Comparison of ENCODE assay signal across 8 mouse cellular contexts in genomic region chr1:54665582-54666405, GRCm38 (mm10).
A peak's percentile ranks its signal among the peaks of the same experiment; 100 is the strongest.
DNase-seq lines count a peak whose midpoint lies in the region; ATAC-seq and TF ChIP-seq lines count a peak whose summit lies in the region.

No protein-coding gene starts in this region.

- peaks cover 9% of the 10 kb centered on the region; the same call in 1 of the 2 replicates for H3K4me1 ChIP-seq in forebrain, embryonic 12.5 days
- H3K4me1 ChIP-seq in stomach, postnatal 0 days (replicated peaks; ENCODE audit: control insufficient read depth, insufficient read depth) = no peaks in the 10 kb centered on the region

- DNase-seq in frontal cortex, postnatal 14 days (ENCODE audit: low spot score in 2 of 2) = no peak
- peak; percentile 75 for DNase-seq in A20 (ENCODE audit: low read depth, low spot score)
- peak; percentile 93 for DNase-seq in brain, embryonic 14.5 days (ENCODE audit: low read depth)
- DNase-seq in kidney, postnatal 4 days = peak; percentile 20 to 38
- DNase-seq in lung, postnatal 36 days = peak; percentile 84
- peak; percentile 23 for DNase-seq in stomach, postnatal 0 days (ENCODE audit: low spot score)

- TF ChIP-seq CTCF in brain, embryonic 14.5 days (IDR thresholded peaks at IDR 0.05; ENCODE audit: borderline replicate concordance, extremely low read depth, insufficient read depth, insufficient read length) = peak; percentile 71; the same call in 1 of the 2 replicates
- TF ChIP-seq CTCF in stomach, postnatal 0 days (IDR thresholded peaks at IDR 0.05; ENCODE audit: low read depth) = peak; percentile 90

- TF ChIP-seq EP300 in stomach, postnatal 0 days (optimal IDR thresholded peaks at IDR 0.05) = no peak

- H3K36me3 ChIP-seq in forebrain, embryonic 12.5 days (replicated peaks) = no peaks in the 10 kb centered on the region
- H3K36me3 ChIP-seq in stomach, postnatal 0 days (ENCODE audit: control insufficient read depth, insufficient read depth, low read length) = no peaks in the 10 kb centered on the region

- no peak overlapping the region for H3K4me2 ChIP-seq in forebrain, embryonic 12.5 days
- H3K4me2 ChIP-seq in stomach, postnatal 0 days (replicated peaks; ENCODE audit: low read depth) = no peak overlapping the region

- no peak overlapping the region for H3K9ac ChIP-seq in forebrain, embryonic 12.5 days
- H3K9ac ChIP-seq in stomach, postnatal 0 days (ENCODE audit: low read length) = no peak overlapping the region

- no peak for TF ChIP-seq POLR2A in brain, embryonic 14.5 days (IDR thresholded peaks at IDR 0.05; ENCODE audit: borderline replicate concordance, extremely low read depth, insufficient read depth, insufficient read length, poor library complexity, severe bottlenecking)

- H3K27me3 ChIP-seq in forebrain, embryonic 12.5 days = no peaks in the 10 kb centered on the region
- no peaks in the 10 kb centered on the region for H3K27me3 ChIP-seq in stomach, postnatal 0 days (ENCODE audit: control insufficient read depth, insufficient read depth, low read length)

- WGBS in forebrain, embryonic 12.5 days = 57% methylated on average over 8 of the region's 8 CpGs
- WGBS in stomach, postnatal 0 days = 64% methylated on average over 8 of the region's 8 CpGs

- no peak overlapping the region for H3K4me3 ChIP-seq in forebrain, embryonic 12.5 days (replicated peaks)
- no peak overlapping the region for H3K4me3 ChIP-seq in stomach, postnatal 0 days (ENCODE audit: low read depth, low read length)

- 0 out of 2 replicates have a peak overlapping the region, but pooled peaks have one; percentile 13 for H3K27ac ChIP-seq in forebrain, embryonic 12.5 days
- H3K27ac ChIP-seq in stomach, postnatal 0 days (replicated peaks) = no peak overlapping the region

- peak; percentile 93 for ATAC-seq in frontal cortex, adult (ENCODE audit: low TSS enrichment)
- peak; percentile 83 for ATAC-seq in forebrain, embryonic 12.5 days (ENCODE audit: low FRiP score)
- ATAC-seq in stomach, postnatal 0 days (ENCODE audit: low FRiP score, low TSS enrichment) = no peak

- no peaks in the 10 kb centered on the region for H3K9me3 ChIP-seq in forebrain, embryonic 12.5 days
- H3K9me3 ChIP-seq in stomach, postnatal 0 days (ENCODE audit: control insufficient read depth, low read length) = no peaks in the 10 kb centered on the region

Comparison
In these comparisons a context has a peak if more than half of its experiments do, and no peak if none do; other contexts are left out.
1. DNase-seq: peak in A20 (single experiment), brain, embryonic 14.5 days (single experiment), kidney, postnatal 4 days (2 of 2), lung, postnatal 36 days (single experiment) and stomach, postnatal 0 days (single experiment); none in frontal cortex, postnatal 14 days (0 of 2).